Mouse (Mus musculus): ENCODE measurements around the gene Tas2r123. TPM values are rescaled to one million over a fixed set of nuclear protein-coding genes. Genes with fewer than 3 reads are reported as not detected.

Gene Tas2r123
- not detected for polyA plus RNA-seq (2014; fragmentation: Illumina TruSeq; extraction: RNeasy Lipid Tissue Mini Kit (QIAGEN cat#74804); ENCODE audit: insufficient read depth, low read depth, low replicate concordance)

DNA sequence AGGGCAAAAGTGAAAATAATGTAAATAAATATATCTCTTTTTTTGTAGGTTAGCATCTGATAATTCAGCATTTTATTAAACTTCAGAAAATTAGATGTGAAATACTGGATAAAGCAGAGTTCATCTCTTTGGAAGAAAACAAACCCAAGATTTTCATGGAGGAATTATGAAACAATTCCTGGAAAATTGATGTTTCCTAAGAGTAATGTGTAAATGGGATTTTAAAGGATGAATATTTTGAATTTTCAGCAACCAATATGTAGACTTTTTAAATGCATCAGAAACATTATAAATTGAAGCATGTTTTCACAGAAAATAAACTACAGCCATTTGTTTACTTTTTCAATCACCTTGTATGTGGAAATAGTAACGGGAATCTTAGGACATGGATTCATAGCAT, at the start of gene Tas2r123:
Gene Tas2r123, plus strand, starts transcription at position 301 of the 400 bp plus-strand sequence.

GRCm38 (mm10) chr6:132802518-132802917, 44.4 kb upstream of the Tas2r123 start, which contains the start of gene Tas2r117:
Gene Tas2r117 (plus strand): TSS chr6:132802818.

GRCm38 (mm10) chr6:132855138-132855537, 8.2 kb downstream of the Tas2r123 start, which contains the start of gene Tas2r116:
Gene Tas2r116 (plus strand): TSS chr6:132855438.

DNA sequence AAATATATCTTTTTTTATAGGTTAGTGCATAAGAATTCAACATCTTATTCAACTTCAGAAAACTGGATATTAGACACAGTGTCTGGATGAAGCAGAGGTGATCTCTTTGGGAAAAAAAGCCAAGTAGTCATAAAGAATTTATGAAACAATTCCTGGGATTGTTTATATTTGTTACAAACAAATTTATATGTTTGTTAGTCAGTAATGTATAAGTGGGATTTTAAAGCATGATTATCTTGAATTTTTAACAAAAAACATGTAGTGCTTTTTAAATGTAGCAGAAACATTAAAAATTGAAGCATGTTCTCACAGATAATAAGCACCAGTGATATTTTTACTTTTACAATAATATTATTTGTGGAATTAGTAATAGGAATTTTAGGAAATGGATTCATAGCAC, 20.8 kb downstream of the Tas2r123 start, which contains the start of gene Tas2r110:
Gene Tas2r110, plus strand, starts transcription at position 301 of the 400 bp plus-strand sequence.

GRCm38 (mm10) chr6:132892711-132893110, 45.8 kb downstream of the Tas2r123 start, which contains the start of gene Tas2r113:
Gene Tas2r113 (plus strand): TSS chr6:132893011.

Other genes with a start within 250 kb of the Tas2r123 start
- not detected for gene A630073D07Rik, start 195.6 kb upstream of the Tas2r123 start, polyA plus RNA-seq (2014; fragmentation: Illumina TruSeq; extraction: RNeasy Lipid Tissue Mini Kit (QIAGEN cat#74804); ENCODE audit: insufficient read depth, low read depth, low replicate concordance)
- gene Tas2r120, start 190.2 kb upstream of the Tas2r123 start, polyA plus RNA-seq (2014; fragmentation: Illumina TruSeq; extraction: RNeasy Lipid Tissue Mini Kit (QIAGEN cat#74804); ENCODE audit: insufficient read depth, low read depth, low replicate concordance) = not detected
- gene Tas2r121, start 146.1 kb upstream of the Tas2r123 start, polyA plus RNA-seq (2014; fragmentation: Illumina TruSeq; extraction: RNeasy Lipid Tissue Mini Kit (QIAGEN cat#74804); ENCODE audit: insufficient read depth, low read depth, low replicate concordance) = not detected
- gene Tas2r122, start 135.2 kb upstream of the Tas2r123 start, polyA plus RNA-seq (2014; fragmentation: Illumina TruSeq; extraction: RNeasy Lipid Tissue Mini Kit (QIAGEN cat#74804); ENCODE audit: insufficient read depth, low read depth, low replicate concordance) = not detected
- gene Tas2r115, start 109.1 kb upstream of the Tas2r123 start, polyA plus RNA-seq (2014; fragmentation: Illumina TruSeq; extraction: RNeasy Lipid Tissue Mini Kit (QIAGEN cat#74804); ENCODE audit: insufficient read depth, low read depth, low replicate concordance) = not detected
- gene Tas2r124, start 92.4 kb upstream of the Tas2r123 start, polyA plus RNA-seq (2014; fragmentation: Illumina TruSeq; extraction: RNeasy Lipid Tissue Mini Kit (QIAGEN cat#74804); ENCODE audit: insufficient read depth, low read depth, low replicate concordance) = not detected
- gene Tas2r102, start 85.0 kb upstream of the Tas2r123 start, polyA plus RNA-seq (2014; fragmentation: Illumina TruSeq; extraction: RNeasy Lipid Tissue Mini Kit (QIAGEN cat#74804); ENCODE audit: insufficient read depth, low read depth, low replicate concordance) = not detected
- gene Tas2r136, start 69.0 kb upstream of the Tas2r123 start, polyA plus RNA-seq (2014; fragmentation: Illumina TruSeq; extraction: RNeasy Lipid Tissue Mini Kit (QIAGEN cat#74804); ENCODE audit: insufficient read depth, low read depth, low replicate concordance) = not detected
- gene Tas2r117, start 44.3 kb upstream of the Tas2r123 start, polyA plus RNA-seq (2014; fragmentation: Illumina TruSeq; extraction: RNeasy Lipid Tissue Mini Kit (QIAGEN cat#74804); ENCODE audit: insufficient read depth, low read depth, low replicate concordance) = not detected
- not detected for gene Tas2r116, start 8.3 kb downstream of the Tas2r123 start, polyA plus RNA-seq (2014; fragmentation: Illumina TruSeq; extraction: RNeasy Lipid Tissue Mini Kit (QIAGEN cat#74804); ENCODE audit: insufficient read depth, low read depth, low replicate concordance)
- gene Tas2r110, start 20.9 kb downstream of the Tas2r123 start, polyA plus RNA-seq (2014; fragmentation: Illumina TruSeq; extraction: RNeasy Lipid Tissue Mini Kit (QIAGEN cat#74804); ENCODE audit: insufficient read depth, low read depth, low replicate concordance) = not detected
- not detected for gene Tas2r113, start 45.9 kb downstream of the Tas2r123 start, polyA plus RNA-seq (2014; fragmentation: Illumina TruSeq; extraction: RNeasy Lipid Tissue Mini Kit (QIAGEN cat#74804); ENCODE audit: insufficient read depth, low read depth, low replicate concordance)
- gene Tas2r125, start 62.5 kb downstream of the Tas2r123 start, polyA plus RNA-seq (2014; fragmentation: Illumina TruSeq; extraction: RNeasy Lipid Tissue Mini Kit (QIAGEN cat#74804); ENCODE audit: insufficient read depth, low read depth, low replicate concordance) = not detected
- gene Tas2r129, start 104.0 kb downstream of the Tas2r123 start, polyA plus RNA-seq (2014; fragmentation: Illumina TruSeq; extraction: RNeasy Lipid Tissue Mini Kit (QIAGEN cat#74804); ENCODE audit: insufficient read depth, low read depth, low replicate concordance) = not detected
- not detected for gene Tas2r131, start 110.8 kb downstream of the Tas2r123 start, polyA plus RNA-seq (2014; fragmentation: Illumina TruSeq; extraction: RNeasy Lipid Tissue Mini Kit (QIAGEN cat#74804); ENCODE audit: insufficient read depth, low read depth, low replicate concordance)
- not detected for gene Tas2r109, start 133.8 kb downstream of the Tas2r123 start, polyA plus RNA-seq (2014; fragmentation: Illumina TruSeq; extraction: RNeasy Lipid Tissue Mini Kit (QIAGEN cat#74804); ENCODE audit: insufficient read depth, low read depth, low replicate concordance)
- not detected for gene Tas2r103, start 190.0 kb downstream of the Tas2r123 start, polyA plus RNA-seq (2014; fragmentation: Illumina TruSeq; extraction: RNeasy Lipid Tissue Mini Kit (QIAGEN cat#74804); ENCODE audit: insufficient read depth, low read depth, low replicate concordance)
- gene Tas2r140, start 208.7 kb downstream of the Tas2r123 start, polyA plus RNA-seq (2014; fragmentation: Illumina TruSeq; extraction: RNeasy Lipid Tissue Mini Kit (QIAGEN cat#74804); ENCODE audit: insufficient read depth, low read depth, low replicate concordance) = not detected

Data from lung, adult 10 weeks (tissue).